Mouse (Mus musculus) retina, adult 2 months (tissue): Measurements from ENCODE around the gene Vgf.
A peak's percentile ranks its signal among the peaks of the same experiment; 100 is the strongest.

ENCODE experiments used
- DNase-seq: peaks from one replicate; pipeline ENCODE4 v3.0.0-alpha.2; 2012; ENCODE audit warnings: low read depth, low spot score

Vgf gene

GRCm38 (mm10) chr5:137029643-137030415 is 3.6 kb downstream of the Vgf start:
- DNase-seq = peak; percentile 68

DNA sequence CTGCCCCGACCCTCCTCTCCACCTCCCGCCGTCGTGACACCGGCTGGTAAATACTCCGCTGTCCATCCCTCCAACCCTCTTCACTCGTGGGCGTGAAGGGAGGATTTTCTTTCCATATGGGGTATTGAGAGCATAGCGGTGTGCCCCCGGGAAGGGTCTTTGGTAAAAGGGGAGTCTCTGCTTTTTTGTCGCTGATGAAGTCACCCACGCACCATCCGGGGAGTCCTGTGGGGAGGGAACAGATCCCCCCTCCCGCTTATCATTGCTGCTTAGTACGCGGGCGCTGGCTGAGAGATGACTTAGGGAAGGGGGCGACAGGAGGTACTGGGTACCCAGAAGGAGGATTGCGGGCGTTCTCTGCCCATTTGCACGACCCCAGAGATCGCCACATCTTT is 4.2 kb downstream of the Vgf start:
- DNase-seq = no peak

DNA sequence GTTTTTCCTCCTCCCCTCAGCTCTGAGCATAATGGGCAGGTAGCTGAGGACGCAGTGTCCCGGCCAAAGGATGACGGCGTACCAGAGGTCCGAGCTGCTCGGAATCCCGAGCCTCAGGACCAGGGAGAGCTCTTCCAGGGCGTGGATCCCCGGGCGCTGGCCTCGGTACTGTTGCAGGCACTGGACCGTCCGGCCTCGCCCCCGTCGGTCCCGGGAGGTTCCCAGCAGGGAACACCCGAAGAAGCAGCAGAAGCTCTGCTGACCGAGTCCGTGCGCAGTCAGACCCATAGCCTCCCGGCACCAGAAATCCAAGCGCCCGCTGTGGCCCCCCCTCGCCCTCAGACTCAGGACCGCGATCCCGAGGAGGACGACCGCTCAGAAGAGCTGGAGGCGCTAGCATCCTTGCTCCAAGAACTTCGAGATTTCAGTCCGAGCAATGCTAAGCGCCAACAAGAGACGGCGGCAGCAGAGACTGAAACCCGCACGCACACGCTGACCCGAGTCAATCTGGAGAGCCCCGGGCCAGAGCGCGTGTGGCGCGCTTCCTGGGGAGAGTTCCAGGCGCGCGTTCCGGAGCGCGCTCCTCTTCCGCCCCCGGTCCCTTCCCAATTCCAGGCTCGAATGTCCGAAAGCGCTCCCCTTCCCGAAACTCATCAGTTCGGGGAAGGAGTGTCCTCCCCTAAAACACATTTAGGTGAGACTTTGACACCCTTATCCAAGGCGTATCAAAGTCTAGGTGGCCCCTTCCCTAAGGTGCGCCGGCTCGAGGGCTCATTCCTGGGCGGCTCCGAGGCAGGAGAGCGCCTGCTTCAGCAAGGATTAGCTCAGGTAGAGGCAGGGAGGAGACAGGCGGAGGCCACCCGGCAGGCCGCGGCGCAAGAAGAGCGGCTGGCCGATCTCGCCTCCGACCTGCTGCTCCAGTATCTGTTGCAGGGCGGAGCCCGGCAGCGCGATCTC is 5.2 kb downstream of the Vgf start:
- DNase-seq = no peak

DNA sequence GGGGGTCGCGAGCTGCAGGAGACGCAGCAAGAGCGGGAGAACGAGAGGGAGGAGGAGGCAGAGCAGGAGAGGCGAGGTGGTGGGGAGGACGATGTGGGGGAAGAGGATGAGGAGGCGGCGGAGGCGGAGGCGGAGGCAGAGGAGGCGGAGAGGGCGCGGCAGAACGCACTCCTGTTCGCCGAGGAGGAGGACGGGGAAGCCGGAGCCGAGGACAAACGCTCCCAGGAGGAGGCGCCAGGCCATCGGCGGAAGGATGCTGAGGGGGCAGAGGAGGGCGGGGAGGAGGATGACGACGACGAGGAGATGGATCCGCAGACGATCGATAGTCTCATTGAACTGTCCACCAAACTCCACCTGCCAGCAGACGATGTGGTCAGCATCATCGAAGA is 5.8 kb downstream of the Vgf start:
- DNase-seq = no peak

DNA sequence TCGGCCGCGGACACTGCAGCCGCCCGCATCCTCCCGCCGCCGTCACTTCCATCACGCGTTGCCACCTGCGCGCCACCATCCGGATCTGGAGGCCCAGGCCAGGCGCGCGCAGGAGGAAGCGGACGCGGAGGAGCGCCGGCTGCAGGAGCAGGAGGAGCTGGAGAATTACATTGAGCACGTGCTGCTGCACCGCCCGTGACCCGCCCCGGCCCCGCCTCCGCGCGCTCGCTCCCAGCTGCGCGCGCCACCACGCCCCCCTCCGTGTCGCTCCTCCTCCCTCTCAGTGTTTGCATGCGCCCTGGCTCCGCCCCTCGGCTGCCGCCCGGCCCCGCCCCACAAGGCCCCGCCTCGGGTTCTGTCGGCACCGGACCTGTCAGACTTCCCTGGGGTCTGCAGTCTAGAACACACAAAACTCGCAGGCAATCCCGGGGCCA is 6.5 kb downstream of the Vgf start:
- DNase-seq = peak; percentile 61

- no peak for DNase-seq
Observed at GRCm38 (mm10) chr5:137036211-137036610, 10.0 kb downstream of the Vgf start.

DNA sequence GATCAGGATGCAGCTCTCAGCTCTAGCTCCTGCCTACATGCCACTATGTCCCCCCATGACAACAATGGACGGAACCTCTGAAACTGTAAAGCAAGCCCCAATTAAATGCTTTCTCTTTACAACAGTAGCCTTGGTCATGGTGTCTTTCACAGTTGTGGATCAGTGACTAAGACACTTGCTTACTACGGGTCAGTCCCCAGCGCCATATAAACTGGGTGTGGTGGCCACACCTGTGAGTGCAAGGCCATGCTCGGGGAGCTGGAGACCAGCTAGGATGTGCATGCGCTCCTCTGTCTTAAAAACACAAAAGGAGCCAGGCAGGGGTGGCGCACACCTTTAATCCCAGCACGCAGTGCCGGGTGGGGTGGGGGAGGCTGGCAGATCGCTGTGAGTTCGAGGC is 13.3 kb downstream of the Vgf start:
- no peak for DNase-seq

GRCm38 (mm10) chr5:137041442-137041841 is 15.2 kb downstream of the Vgf start:
- DNase-seq = peak; percentile 55

- no peak for DNase-seq
Observed at GRCm38 (mm10) chr5:137043997-137044396, 17.8 kb downstream of the Vgf start.

GRCm38 (mm10) chr5:137045402-137046323 is 19.5 kb downstream of the Vgf start, which contains the start of gene Ap1s1:
TSS of gene Ap1s1 (minus strand) at chr5:137046135.
- peak; percentile 69 for DNase-seq

DNA sequence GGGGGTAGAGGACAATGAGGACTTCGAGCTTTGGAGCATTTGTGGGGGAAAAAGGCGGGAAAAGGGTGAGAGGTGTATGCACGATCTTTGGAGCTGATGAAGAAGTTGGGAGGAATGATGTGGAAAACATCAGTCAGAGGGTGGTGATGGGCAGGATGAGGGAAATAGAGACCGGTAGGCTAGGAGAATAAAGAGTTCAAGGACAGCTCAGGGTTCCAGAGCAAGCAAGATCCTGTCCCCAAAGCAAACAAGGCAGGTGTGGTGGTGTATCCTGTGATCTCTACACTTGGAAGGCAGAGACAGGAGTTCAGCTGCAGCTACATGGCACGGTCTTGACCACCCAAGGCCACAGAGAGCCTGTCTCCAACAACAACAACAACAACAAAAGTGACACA is 20.1 kb downstream of the Vgf start:
- DNase-seq = no peak

GRCm38 (mm10) chr5:137046991-137047390 is 20.8 kb downstream of the Vgf start:
- no peak for DNase-seq

DNA sequence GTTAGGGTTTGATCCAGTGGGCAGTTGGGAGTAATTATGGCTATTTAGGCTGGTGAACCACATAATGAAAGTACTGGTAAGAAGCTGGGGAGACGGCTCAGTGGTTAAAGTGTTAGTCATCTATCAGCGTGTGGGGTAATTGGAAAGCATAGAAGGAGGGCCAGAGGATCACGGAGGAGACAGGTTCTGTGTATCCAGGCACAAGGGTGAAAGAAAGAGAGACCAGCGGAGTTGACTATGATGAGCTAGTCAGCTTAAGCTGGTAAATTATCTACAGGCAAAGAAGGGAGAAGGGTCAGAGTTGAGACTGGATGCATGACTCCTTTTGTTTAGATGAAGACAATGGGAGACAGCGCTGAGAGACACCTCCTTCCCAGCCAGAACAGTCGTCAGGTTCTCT is 24.9 kb downstream of the Vgf start:
- DNase-seq = no peak

DNA sequence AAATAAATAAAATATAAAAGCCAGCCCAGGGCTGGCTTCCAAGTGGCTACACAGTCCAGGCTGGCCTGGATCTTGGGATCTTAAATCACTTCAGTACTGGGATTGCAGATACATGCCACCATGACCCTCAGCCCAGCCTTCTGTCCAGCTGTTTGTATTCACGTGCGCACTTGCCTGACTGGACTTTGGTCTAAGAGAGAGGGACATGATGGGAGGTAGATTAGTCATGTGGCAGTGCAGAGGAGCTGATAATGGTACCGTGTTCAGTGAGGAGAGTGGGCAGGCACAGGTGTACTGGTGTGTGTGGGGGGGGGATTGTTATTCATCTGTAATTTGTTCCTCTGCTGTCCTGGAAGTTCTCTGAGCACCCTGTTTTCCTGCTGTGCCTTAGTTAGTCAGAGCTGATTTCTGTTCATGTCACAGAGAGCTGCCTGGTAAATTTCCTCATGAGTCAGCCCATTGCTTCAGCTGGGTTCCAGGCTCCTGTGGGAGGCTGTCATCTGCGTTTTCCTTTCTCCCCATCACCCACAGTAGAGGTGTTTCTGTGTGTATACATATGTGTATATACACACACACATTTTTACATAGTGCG is 25.8 kb downstream of the Vgf start:
- DNase-seq = no peak

DNA sequence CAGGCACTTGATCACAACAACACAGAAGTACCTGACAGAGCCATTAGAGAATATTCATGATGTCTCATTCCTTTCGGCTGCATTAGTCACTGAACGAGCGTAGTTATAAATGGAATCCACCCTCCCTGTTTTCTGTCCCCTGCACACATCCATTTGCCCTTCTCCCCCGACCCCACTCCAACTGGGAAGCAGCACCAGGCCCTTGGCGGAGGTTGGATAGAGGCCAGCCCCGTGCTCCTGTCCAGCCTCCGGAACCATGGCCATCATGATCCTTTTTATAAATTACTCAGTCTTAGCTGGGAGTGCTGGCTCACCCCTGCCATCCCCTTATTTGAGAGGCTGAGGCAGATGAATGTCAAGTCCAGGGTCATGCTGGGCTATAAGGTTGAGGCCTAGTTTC is 28.1 kb downstream of the Vgf start:
- no peak for DNase-seq

DNA sequence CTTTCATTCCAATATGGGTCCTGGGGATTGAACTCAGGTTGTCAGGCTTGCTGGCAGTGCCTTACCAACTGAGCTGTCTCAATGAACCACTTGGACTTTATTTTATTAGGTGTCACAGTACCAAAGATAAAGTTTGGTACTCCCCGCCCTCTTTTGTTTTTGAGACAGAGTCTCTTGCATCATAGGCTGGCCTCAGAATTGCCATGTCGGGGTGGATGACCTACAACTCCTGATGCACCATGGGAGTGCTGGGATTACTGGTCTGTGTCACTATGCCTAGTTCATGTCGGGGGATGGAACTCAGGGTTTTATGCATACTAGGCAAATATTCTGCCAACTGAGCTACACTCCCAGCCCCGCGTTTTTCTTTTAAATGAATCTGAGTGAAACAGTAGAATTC is 28.7 kb downstream of the Vgf start:
- no peak for DNase-seq

DNA sequence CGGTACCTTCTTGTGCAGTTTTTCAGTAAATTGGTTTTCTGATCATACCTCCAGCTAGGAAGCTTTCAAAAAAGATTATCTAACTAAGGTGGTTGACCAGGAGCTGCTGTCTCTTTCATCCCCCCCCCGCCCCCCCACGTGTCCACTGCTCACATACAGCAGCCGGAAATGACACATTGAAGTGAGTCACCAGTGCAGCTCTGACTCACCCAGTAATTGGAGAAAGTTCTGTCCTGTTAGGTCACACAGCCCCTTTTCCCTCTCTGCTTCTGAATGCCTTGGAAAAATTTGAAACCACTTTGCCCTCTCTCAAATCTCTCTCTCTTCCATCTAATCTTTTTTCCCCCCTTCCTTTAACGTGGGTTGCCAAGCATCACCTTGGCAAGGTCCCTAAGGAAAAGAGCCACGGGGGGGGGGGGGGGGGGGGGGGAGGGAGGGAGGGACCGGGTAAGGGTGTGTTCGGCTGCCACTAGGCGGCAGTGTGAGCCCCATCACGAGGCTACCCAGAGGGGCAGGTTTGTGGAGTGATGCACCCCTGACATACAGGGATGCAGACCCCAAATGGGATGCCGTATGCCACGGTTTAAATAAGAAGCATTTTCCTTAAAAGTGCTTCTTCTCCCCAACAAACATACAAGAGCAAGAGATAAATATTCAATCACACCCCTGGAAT is 35.8 kb downstream of the Vgf start:
- DNase-seq = no peak

DNA sequence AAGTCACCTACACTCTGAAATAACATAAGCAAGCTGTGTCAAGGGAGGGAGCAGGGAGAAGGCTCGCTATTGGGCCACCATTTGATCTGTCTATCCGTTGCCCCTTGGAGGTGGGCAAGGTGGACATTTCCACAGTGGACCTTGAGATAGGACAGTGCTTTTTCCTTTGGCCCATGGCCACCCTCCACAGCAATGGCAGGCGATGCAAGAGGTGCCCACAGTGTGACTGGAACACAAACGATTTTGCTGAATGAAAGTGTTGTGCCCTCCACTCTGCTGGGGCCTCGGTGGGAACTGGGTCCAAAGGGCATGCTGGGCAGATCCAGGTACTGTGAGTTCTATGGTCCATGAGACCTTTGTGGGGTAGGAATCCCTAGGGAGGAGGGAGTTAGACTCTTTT is 36.4 kb downstream of the Vgf start:
- no peak for DNase-seq

DNA sequence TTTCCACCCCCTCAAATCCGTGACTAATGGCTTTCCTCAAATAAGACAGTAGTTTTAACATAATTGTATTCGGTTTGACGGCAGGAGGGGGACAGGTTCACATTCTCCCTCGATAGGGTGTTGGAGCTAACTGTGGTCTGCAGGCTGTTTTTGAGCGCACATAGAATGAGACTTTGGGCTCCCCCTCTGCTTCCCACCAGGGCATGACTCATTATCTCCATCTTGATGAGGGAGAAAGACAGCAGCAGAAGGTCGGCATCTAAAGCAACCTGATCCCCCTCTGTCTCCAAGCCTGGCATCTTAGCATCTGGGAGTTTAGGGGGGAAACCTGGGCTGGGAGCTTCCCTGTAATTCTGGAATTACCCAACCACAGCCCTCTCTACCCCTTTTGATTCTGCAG is 39.3 kb downstream of the Vgf start:
- DNase-seq = no peak

DNA sequence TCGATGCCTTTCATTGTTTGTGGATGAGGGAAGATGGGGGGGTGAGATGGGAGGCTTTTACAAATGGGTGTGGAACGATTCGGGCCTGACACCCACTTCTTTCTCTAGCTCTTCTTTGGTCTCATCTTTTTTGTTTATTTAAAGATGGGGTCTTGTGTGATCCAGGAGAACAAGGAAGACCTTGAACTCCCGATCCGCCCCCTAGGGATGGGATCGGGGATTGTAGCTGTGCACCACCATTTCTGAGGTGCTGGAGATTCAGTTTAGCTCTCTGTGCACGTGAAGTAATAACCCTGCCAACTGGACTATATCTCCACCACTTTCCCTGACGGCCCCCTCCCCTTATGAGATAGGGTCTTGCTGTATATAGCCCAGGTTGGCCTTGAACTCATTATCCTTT is 39.7 kb downstream of the Vgf start:
- no peak for DNase-seq

- no peak for DNase-seq
Observed at GRCm38 (mm10) chr5:137068711-137069110, 42.5 kb downstream of the Vgf start.
